Mouse (Mus musculus) yolk sac, embryonic 10.5 days (tissue): ENCODE data around the gene Syngr2.
"Not testable (repeated sequence)": the region's sequence is repeated elsewhere in the genome, so short reads cannot be mapped to it uniquely, and the experiment has no call there.

Experiments
- DNase-seq: peaks from one replicate; pipeline ENCODE4 v3.0.0-alpha.2; 2017; ENCODE audit warnings: low spot score

Syngr2 gene

DNA sequence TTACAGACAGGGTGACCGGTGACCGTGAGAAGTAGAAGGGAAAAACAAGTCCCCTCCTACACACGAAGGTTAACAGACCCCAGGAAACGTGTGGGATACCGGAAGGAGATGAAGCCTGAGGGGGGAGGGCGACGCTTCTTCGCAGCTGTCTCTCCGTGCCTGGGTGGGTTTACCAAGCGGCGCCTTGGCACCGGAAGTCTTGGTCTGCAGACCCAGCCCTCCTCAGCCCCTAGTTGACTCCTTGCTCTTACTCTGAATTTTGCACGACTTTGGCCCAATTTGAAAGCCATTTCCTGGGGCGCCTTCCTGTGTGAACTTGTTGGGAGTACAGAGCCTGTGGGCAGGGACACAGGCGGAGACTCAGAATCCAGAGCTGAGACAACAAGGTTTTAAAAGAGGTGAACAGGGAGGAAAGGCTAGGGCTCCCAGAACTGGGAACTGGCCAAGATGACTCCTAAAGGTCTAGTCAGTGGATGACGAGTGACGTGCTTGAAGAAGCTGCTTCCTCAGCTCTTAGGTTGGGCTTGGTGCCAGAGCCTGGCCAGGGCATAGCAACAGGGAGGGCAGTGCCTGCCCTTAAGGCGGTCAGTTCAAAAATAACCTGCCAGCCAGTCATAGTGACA is 28.2 kb upstream of the Syngr2 start:
- DNase-seq, result no peak

DNA sequence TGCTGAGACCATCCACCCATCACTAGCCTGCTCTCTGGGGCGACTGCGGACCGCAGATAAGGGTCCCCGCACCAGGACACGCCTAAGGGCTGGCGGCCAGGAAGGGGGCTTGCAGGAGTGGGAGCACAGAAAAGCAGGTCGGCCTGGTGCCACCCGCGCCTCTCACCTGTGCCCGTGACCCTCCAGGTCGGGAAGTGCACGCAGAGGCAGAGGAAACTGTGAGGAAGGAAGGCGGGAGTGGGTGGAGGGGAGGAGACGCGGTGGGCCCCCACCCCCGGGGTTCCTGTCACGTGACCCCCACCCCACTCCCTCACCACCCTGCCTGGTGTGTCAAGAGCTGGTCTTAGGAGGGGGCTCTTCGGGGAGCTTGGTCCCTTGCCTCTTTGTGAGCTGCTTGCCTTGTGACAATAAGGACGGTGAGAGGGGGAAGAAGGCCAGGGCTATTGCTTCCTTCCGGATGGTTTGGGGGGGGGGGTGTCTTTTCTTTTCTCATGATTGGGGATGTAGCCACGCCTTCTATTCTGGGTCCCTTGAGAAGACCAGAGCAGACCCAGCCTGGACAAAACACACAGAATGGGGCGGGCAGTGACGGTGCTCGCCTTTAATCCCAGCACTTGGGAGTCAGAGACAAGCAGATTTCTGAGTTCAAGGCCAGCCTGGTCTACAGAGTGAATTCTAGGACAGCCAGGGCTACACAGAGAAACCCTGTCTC is 27.3 kb upstream of the Syngr2 start, which contains the start of the genes Tmc8 and Tmc6:
Tmc8 (plus strand) TSS at position 84 of the 712 bp plus-strand sequence.
Tmc6 (minus strand) TSS at position 206 of the 712 bp plus-strand sequence.
- DNase-seq, result peak; percentile 40

DNA sequence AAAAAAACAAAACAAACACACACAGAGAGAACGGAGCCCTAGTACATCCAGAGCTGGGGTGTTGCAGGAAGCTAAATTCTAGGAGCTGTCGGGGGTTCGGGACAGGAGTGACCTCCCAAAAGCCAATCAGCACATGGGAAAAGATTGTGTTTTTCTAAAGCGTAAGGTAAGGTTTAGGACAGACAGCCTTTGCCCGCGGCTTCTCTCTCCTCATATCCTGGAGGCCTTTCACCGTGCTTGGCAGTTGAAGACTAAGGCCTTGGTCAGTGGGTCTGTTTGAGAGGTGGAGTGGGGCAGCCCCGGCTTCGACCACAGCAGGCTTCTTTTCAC is 26.8 kb upstream of the Syngr2 start:
- DNase-seq, result no peak

DNA sequence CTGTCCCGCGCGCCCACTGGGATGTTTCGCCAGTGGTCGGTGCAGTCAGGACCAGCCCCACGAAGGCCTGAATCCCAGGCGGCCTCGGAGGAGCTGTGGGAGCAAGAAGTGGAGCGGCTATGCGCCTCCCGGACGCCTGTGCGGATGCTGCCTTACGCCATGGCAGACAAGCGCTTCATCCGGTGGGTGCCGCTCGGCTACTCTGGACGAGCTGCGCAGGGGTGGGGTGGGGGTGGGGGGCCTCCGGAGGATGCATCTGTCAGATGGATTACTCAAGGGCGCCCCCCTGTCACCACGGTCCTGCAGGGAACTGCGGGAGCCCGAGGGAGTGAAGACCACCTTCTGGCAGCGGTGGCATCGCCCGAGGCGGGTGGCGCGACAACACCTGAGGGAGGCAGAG is 26.4 kb upstream of the Syngr2 start:
- DNase-seq, result peak; percentile 63

DNA sequence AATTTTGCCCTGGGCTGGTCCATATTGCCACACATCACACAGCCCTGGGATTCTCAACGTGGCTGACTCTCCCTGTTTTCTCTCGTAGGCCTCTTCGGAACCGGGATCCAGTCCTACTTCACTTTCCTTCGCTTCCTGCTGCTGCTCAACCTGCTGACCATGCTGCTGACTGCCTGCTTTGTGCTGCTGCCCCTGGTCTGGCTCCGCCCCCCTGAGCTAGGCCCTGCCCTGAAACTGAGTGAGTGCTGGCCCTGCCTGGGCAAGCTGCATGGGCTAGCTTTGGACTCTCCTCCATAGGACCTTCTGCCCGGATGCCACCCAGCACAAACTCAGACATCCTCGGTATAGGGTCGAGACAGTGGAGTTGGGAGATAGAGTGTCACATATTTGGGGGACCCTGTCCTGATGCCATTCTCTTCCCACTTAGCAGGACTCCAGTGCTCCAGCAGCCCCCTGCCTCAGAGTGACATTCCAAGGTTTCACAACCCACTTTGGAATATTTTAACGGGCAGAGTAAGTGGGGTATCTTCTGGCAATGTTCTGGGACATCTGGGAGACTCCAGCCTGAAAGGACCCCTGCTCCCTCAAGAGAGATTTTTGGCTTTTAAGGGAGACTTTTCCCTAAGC is 25.7 kb upstream of the Syngr2 start:
- DNase-seq, result peak; percentile 43

DNA sequence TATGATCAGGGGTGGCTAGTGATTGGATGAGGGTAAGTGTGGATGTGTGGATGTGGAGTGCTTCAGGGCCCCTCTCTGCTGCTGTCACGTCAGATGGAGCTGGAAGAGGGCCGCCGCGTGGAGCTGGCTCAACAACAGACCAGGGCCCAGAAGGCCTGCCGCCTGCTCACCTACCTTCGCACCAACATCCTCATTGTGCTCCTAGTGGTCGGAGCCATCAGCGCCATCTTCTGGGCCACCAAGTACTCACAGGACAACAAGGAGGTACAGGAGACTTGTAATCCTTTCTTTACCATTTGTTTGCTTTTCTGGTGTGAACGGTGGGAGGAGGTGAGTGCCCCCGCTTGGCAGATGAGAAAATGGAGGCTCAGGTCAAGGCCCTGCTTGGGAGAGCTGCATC is 23.2 kb upstream of the Syngr2 start:
- DNase-seq, result peak; percentile 46

DNA sequence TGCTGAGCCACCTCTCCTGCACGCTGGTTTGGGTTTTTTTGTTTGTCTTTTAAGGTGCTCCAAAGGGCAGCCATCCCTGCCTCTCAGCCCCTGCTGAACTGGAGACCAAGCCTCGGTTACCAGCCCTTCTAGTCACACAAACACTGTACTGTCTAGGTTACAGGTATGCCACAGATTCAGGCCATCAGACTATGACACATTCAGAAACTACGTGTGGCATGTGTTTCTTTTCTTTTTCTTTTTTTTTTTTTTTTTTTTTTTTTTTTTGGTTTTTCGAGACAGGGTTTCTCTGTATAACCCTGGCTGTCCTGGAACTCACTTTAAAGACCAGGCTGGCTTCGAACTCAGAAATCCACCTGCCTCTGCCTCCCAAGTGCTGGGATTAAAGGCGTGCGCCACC is 21.0 kb upstream of the Syngr2 start:
- DNase-seq, result not testable (repeated sequence)

DNA sequence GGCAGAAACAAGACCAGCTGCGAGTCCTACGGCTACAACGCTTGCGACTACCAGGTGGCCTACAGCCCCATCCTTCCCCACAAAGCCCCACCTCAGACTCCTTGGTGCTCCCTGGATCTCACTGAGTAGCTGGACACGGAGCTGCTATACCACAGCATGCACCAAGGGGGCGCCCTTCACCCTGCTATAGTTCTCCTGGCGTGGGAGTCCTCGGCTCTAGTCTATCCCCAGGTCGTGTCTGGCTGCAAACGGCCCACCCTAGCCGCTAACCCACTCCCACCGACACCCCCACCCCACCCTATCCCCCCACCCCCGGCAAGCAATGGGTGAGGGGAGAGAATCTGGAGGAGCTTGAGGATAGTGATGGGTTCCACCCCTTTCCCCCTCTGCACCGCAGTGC is 19.2 kb upstream of the Syngr2 start:
- DNase-seq, result peak; percentile 78

DNA sequence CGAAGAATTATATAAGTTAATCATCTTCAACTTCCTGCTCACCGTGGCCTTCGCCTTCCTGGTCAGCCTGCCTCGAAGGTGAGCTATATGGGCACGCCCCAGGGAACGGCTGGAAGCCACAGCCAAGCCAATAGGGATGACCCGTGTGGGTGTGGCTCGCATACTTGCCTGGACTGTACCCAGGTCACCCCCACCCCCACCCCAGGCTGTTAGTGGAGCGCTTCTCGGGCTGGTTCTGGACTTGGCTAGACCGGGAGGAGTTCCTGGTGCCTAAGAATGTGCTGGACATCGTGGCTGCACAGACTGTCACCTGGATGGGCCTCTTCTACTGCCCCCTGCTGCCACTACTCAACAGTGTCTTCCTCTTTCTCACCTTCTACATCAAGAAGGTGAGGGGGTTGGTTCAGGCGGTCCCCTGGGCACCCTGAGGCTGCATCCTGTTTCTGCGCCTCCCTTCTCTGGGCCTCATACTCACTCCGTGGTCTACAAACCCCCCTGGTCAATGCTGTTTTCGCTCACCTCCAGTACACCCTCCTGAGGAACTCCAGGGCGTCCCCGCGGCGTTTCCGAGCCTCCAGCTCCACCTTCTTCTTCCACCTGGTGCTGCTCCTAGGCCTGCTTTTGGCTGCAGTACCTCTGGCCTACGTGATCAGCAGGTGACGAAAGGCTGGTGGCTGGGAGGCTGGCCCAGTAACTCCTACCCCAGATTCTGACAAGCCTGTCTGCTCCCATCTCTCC is 18.6 kb upstream of the Syngr2 start:
- DNase-seq, result peak; percentile 84

DNA sequence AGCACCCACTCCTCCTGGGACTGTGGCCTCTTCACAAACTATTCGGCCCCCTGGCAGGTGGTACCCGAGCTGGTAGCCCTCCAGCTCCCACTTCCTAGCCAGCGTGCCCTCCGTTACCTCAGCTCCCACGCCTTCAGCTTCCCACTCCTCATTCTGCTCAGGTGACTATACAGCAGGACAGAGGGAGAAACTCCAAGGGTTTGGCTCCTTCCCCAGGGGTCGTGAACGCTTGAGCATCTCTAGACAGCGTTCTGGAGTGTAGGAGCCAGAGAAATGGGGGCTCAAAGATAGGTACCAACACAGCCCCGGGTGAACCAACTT is 18.1 kb upstream of the Syngr2 start:
- no peak for DNase-seq

DNA sequence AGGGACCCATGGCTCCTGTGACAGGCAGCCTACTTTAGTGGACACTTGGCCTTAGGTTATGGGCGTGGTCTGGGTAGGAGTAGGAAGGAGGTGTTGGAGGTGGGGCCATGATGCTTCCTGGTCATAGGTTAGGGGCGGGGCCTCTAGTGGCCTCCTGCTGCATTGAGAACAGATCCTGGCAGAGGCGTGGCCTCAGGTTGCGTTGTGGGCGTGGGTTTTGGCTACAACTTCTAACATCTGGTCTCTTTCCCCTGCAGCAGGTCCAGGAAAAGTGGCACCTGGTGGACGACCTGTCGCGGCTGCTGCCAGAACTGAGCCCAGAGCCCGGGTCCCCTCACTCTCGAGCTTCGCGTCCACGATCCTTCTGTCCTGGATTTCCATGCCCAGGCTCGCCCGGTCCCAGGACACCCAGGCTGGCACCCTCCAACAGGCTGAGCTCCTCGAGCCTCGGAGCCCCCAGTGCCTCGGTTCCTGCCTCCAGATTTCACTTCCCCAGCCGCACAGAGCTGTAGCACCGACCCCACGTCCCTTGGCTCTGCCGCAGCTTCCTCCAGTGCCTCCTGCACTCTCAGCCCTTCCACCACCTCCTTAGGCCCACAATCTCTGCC is 17.1 kb upstream of the Syngr2 start:
- peak; percentile 92 for DNase-seq

DNA sequence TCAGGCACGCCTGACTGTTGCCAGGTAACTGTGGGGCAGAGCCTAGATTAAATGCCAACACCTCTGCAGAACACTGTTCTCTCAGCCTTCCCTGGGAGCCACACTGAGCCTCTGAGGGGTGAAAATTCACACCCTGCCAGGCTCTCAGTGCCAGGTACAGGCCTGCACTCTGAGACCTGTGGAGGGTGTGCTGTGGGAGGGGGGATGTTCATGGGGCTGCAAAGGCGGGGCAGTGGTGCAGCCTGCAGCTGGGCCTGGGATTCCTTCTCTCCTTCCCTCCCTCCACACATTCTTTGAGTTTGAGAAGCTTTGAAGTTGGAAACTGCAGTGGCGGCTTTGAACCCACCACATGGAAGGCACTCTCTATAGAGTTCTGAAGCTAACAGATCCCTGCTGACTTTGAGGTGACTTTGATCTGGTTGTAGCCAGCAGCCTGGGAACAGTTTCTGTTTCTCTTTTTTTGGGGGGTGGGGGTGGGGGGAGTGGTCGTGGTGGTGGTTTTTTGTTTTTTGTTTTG is 15.4 kb upstream of the Syngr2 start:
- no peak for DNase-seq

DNA sequence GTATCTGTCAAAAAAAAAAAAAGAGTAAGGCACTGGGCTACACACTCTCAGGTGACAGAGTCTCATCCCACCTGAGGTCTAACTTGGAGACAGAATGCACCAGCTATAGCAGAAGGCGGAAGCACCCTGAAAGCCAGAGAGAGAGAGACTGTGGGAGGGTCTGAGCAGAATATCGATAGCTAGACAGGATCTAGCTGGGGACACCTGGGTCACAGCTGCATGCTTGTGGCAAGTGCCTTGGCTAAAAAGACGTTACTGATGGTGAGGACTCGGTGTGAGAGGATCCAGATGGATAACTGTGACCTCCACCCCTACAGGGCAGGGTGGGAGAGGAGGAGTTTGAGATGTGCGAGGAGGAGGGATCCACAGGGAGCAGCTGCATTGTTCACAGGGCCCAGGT is 12.5 kb upstream of the Syngr2 start:
- DNase-seq, result no peak

DNA sequence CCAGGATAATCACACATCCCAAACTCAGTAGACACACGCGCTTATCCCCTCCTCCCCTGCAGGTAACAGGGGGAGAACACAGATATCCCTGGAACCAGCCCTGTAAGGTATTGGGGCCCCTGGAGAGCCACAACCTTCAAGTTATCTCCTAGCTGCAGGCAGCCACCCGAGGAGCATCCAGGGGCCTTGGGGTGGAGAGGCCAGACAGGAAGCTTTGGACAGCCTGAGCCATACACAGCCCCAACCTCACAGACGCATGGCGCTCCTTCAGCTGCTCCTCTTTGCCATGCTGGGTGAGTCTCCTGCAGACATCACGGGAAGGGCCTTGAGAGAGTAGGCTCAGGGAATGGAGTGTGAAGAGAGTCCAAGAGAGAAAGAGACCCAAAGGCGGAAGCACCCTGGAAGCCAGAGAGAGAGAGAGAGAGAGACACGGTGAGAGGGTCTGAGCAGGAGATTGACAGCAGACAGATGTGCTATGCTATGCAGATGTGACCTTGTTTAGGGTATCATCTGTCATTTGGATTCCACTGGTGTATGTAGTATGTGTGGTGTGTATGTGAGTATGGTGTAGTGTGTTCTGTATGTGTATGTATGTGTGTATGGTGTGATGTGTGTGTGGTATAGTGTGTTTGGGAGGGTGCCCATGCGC is 11.8 kb upstream of the Syngr2 start, which contains the start of gene 6030468B19Rik:
6030468B19Rik (plus strand) TSS at position 150 of the 649 bp plus-strand sequence.
- peak; percentile 36 for DNase-seq

DNA sequence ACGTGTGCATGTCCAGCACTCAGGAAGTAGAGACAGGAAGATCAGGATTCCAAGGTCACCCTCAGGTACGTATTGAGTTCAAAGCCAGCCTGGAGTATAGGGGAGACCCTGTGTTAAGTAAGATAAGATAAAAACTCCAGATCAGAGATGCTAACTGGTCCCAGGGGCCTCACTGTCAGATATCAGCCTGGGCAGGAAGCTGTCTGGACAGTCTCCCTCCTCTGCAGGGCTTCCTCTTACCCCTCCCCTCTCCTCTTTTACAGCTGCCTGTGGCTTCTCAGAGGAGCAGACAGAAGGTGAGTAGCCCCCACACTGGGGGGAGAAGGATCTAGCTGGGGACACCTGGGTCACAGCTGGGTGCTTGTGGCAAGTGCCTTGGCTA is 11.3 kb upstream of the Syngr2 start:
- no peak for DNase-seq

DNA sequence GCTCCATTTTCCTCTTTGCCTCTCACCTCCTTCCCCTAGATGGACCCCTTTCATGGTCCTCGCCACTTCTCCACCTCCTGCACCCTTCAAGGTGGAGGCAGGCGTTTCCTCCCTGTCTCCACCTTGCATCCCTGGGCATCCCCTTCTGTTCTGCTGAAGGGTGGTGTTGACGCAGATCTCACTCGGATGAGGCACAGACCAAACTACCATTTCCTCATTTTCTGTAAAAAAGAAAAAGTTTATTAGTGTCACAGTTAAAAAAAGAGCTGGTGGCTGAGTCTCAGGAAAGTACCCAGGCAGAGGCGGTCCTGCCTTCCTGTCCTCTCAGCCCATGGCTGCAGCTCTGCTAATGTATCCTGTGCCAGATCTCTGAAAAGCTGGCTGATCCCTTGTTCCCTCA is 10.3 kb upstream of the Syngr2 start:
- DNase-seq, result no peak

DNA sequence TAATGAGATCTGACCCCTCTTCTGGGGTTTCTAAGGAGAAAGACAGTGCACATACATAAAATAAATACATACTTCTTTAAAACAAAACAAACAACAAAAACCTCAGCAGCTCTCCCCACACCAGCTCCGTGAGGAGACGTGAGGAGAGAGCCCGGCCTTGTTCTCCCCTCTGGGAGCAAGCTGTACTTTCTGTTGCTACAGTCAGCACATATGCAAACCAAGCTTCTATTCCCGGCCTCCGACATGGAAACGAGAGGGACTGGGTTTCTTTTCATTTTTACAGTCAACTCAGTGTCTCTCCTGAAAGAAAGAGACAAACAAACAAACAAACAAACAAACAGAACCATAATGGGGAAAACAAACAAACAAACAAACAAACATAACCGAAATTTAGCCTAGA is 9.4 kb upstream of the Syngr2 start:
- no peak for DNase-seq

DNA sequence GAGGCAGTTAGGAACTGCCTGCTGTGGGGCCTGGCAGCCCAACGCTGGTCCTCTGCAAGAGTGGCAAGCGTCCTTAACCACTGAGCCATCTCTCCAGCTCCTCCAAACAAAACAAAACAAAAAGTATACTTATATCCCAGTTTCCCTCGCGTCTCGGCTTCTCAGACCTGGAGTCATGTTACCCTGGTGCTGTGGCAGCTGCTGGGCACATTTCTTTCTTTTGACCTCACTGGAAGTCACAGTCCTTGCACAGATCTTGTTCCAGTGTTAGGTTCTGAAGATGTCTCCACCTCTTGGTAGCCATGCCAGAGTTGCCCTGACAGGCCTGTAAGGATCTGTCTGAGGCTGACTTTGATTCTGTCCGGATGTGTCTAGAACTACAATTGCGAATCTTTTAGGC is 7.8 kb upstream of the Syngr2 start:
- DNase-seq, result no peak

DNA sequence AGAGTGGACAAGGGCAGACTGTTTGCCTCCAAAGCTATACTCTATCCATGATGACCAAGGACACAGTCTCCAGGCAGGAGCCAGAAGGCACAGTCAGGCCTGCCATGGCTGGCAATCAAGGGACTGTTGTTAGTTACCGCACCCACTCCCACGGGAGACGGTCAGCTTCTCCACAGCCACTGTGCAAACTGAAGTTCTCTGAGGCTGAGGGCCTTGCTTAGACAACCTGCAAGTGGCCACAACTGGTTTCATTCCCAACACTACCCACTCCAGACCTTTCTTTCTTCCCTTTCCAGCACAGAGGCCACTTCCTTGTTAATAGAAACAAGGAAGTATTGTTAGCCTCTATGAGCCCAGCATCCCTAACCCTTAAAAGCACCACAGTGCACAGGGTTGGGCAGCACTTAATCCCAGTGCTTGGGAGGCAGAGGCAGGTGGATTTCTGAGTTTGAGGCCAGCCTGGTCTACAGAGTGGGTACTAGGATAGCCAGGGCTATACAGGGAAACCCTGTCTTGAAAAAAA is 6.2 kb upstream of the Syngr2 start:
- no peak for DNase-seq

DNA sequence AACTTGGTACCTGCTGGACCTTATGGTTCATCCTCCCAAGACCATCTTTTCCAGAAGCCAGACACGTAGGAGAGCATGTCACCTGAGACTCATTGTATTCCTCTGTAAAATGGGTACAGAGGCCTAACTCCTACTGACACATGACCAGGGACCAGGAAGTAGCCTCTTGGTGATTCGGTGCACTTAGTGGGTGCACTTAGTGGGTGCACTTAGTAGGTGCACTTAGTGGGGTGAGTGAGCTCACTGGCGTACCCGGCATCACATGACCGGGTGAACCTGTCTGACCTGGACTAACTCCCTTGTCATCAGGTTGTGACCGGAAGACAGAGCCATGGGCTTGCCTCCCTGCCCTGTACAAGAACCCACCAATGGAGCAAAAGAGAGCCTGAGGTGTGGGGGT is 2.7 kb upstream of the Syngr2 start:
- no peak for DNase-seq

DNA sequence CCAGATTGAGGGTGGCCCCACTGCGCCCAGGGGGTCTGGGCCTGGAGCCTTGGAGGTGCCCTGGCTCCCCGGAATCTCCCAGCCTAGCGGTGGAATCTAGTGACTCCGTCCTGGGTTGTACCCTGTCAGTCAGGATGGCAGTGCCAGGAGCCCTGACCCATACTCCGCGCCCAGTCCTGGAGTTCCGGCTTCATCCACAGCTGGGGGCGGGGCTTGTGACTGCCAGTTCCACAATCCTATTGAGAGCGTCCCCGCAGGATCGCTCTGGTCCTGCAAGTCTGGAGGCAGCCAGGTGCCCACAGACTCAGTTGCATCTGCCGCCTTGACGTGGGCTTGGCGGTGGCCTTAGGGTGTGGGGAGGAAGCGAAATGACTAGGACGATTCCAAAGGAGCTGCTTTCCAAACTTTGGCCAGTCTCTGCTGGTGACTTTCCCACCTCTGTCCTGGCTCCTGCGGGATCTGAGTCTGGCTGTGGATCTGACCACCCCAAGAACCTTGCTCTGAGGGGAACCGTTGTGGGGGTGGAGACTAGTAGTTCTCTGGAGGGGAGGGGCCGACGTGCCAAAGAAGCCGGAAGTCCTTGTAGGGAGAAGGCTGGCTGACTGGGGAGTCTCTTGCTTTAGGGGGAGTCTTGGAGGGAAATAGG is 1.1 kb downstream of the Syngr2 start:
- DNase-seq, result peak; percentile 78
